Mouse (Mus musculus) cerebellum, postnatal 4 days (tissue): ENCODE measurements around the gene Myom1.

Source experiments
- DNase-seq, 2 experiments: peaks; one replicate each; pipeline ENCODE4 v3.0.0; 2022; ENCODE audit warnings: low spot score in 2 of 2, mixed read lengths in 1 of 2

Gene Myom1

GRCm38 (mm10) chr17:71014911-71015310 is 12.5 kb downstream of the Myom1 start:
- DNase-seq: no peak

- DNase-seq: no peak
Measured at GRCm38 (mm10) chr17:71017457-71017998, 15.1 kb downstream of the Myom1 start.

- DNase-seq: no peak
Measured at GRCm38 (mm10) chr17:71018151-71018550, 15.7 kb downstream of the Myom1 start.

- no peak for DNase-seq
Measured at GRCm38 (mm10) chr17:71018616-71019308, 16.3 kb downstream of the Myom1 start.

- no peak for DNase-seq
Measured at GRCm38 (mm10) chr17:71019309-71019655, 16.8 kb downstream of the Myom1 start.

GRCm38 (mm10) chr17:71019860-71020259 is 17.4 kb downstream of the Myom1 start:
- no peak for DNase-seq

GRCm38 (mm10) chr17:71022841-71023240 is 20.4 kb downstream of the Myom1 start:
- DNase-seq: no peak

- DNase-seq: no peak
Measured at GRCm38 (mm10) chr17:71024071-71024470, 21.6 kb downstream of the Myom1 start.

GRCm38 (mm10) chr17:71025922-71026321 is 23.5 kb downstream of the Myom1 start:
- DNase-seq: no peak

- DNase-seq: no peak
Measured at GRCm38 (mm10) chr17:71027186-71027585, 24.8 kb downstream of the Myom1 start.

- no peak for DNase-seq
Measured at GRCm38 (mm10) chr17:71032719-71033118, 30.3 kb downstream of the Myom1 start.

- DNase-seq: no peak
Measured at GRCm38 (mm10) chr17:71034472-71034871, 32.0 kb downstream of the Myom1 start.

- no peak for DNase-seq
Measured at GRCm38 (mm10) chr17:71037188-71037587, 34.8 kb downstream of the Myom1 start.

- DNase-seq: no peak
Measured at GRCm38 (mm10) chr17:71038812-71039211, 36.4 kb downstream of the Myom1 start.

GRCm38 (mm10) chr17:71039851-71040581 is 37.6 kb downstream of the Myom1 start:
- no peak for DNase-seq

GRCm38 (mm10) chr17:71040582-71040880 is 38.1 kb downstream of the Myom1 start:
- DNase-seq: no peak

- DNase-seq: no peak
Measured at GRCm38 (mm10) chr17:71042645-71043044, 40.2 kb downstream of the Myom1 start.

GRCm38 (mm10) chr17:71045591-71045990 is 43.2 kb downstream of the Myom1 start:
- no peak for DNase-seq

- no peak for DNase-seq
Measured at GRCm38 (mm10) chr17:71046856-71047255, 44.4 kb downstream of the Myom1 start.

- DNase-seq: no peak
Measured at GRCm38 (mm10) chr17:71049292-71049691, 46.9 kb downstream of the Myom1 start.

GRCm38 (mm10) chr17:71053134-71053708 is 50.8 kb downstream of the Myom1 start:
- DNase-seq: no peak

GRCm38 (mm10) chr17:71055203-71055894 is 52.9 kb downstream of the Myom1 start:
- DNase-seq: no peak
